Mouse (Mus musculus) gastrocnemius, postnatal 25 days (tissue): ENCODE data around the gene Aldh8a1. TPM values are rescaled to one million over a fixed set of nuclear protein-coding genes. Genes with fewer than 3 reads are reported as not detected.

Experiments used
- DNase-seq: peaks from one replicate; pipeline ENCODE4 v3.0.0; 2022
- long read RNA-seq, 2 experiments: library from polyadenylated mRNA; stranded (forward); transcript quantifications; one replicate each; pipeline ENCODE4 v2.0.0; 2021
- total RNA-seq, 2 experiments: library from RNA; stranded (reverse); gene quantifications; 1 replicate in 1 of 2; 2 replicates in 1 of 2; pipeline ENCODE4 v1.2.3; 2021

Gene Aldh8a1
- total RNA-seq: not detected
- long read RNA-seq, experiment 1: 0 reads
- long read RNA-seq, experiment 2: 0 reads

DNA sequence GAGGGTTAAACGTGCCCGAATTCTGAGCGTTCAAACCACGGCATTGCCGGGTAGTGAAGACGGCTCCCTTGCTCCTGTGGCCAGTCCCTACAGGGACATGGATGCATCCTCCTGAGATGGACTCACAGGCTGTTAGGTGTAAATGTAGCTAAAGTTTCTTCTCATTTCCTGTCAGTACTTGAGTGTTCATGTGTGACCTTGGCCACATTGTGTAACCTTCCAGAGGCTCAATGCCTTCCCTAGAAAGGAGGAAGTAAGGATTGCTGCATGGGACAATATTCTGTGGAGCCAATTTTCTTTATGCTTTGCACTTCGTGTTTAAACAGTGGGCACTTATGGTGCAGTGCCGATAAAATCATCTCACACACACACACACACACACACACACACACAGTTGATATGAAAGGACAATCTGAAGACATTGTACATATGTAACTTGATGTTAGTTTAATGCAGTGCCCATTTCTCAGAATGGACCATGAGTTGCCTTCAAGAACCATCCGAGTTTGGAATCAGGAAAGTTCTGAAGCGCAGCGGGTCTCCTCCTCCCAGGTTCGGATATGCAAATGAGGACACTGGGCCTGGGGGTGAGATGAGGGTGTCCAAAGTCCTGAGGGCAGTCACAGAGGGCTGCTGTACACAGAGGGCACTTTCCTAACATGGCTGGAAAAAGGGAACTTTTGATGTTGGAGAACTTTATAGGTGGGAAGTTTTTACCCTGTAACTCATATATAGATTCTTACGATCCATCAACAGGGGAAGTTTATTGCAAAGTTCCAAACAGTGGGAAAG, at the start of gene Aldh8a1:
Aldh8a1 (plus strand) TSS at position 610 of the 792 bp plus-strand sequence.
- no peak for DNase-seq

DNA sequence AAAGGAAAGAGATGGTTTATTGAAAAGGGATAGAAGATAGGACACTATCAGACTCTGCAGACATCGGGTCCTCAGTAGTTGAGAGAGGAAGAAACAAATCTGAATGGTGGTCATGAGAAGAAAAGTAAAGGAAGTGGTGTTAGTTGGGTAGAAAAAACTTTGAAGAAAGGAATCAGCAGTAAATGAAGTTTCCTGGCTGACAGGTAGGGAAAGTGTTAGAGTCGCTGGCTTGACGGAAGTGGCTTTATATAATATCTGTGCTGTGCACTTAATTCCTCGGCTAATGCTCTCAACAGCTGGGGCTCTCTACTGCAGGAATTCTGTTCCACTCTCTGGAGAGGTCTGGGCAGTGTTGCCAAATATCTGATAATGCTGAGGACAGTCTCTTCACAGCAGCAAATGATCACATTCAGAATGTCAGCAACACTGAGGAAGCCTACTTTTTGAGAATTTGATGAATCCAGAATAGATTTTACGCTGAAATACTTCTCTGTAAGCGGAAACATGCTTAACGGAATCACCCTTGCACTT, 49.4 kb upstream of the Aldh8a1 start:
- DNase-seq: no peak

DNA sequence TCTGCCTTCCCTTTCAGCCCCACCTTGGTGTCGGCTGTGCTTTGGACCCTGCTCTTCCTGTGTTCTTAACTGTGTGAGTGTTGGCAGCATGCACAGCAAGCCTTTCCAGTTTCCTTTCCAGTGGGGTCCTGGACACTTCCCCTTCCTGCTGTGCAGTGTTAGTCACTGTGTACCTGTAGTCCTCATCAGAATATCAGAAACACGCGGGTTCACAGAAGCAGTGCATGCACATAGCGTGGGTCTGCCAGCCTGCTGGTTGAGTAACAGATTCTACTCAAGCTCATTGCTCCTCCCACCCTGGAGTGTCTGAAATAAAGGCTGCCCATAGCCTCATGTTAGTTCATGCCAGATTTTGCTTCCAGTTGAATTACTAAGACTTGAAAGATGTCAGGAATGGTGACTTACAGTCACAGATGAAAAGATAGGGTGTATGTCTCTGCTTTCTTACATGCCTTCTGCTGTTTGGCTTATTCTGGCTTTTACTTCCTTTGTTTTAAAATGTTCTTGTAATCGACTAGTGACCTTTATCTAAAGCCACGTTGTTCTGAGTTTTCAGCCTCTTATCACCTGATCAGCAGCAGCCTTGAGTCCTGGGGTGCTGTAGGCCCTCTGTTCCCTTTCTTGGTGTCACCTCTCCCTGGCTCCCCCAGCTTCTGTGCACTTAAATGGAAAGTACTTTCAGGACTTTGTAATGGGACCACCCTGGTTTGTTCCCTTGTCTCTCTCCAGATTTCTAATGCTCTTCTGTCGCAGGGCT, 42.6 kb upstream of the Aldh8a1 start:
- no peak for DNase-seq

DNA sequence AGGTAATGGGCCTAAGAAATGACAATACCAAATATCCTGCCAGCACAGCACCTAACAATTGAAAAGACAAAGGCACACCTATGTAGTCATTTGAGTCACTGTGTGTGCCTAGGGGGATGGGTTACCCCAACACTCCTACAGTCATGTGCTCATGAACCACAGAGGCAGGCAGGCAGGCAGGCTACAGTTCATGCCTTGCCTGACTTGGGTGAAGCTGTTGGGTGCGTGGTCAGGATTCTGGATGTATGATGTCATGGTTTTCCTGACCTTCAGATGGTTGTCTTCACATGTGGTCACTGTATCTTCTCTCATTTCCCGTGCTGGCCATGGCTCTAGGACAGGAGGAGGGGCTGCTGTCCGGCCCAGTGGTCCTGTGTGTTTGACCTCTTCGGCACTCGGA, 41.6 kb upstream of the Aldh8a1 start:
- no peak for DNase-seq

GRCm38 (mm10) chr10:21337191-21337590, 39.9 kb upstream of the Aldh8a1 start:
- no peak for DNase-seq

DNA sequence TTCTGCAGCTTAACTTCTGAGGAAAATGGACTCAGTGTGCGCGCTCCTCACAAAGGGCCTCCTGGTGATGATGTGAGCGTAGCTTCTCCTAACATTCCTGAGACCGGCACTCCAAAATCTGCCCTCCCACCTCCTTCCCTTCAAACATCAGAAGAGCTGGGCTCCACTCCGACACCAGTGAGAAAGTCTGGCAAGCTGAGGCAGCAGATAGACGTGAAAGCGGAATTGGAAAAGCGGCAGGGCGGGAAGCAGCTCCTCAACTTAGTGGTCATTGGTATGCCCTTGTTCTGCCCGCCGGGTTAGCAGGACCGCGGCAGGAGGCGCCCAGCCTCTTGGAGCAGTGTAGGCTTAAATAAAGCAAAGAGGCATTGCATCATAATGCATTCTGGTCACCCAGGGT, 35.4 kb upstream of the Aldh8a1 start:
- DNase-seq: no peak

GRCm38 (mm10) chr10:21342331-21343005, 34.6 kb upstream of the Aldh8a1 start:
- no peak for DNase-seq

GRCm38 (mm10) chr10:21347332-21347731, 29.8 kb upstream of the Aldh8a1 start:
- no peak for DNase-seq

DNA sequence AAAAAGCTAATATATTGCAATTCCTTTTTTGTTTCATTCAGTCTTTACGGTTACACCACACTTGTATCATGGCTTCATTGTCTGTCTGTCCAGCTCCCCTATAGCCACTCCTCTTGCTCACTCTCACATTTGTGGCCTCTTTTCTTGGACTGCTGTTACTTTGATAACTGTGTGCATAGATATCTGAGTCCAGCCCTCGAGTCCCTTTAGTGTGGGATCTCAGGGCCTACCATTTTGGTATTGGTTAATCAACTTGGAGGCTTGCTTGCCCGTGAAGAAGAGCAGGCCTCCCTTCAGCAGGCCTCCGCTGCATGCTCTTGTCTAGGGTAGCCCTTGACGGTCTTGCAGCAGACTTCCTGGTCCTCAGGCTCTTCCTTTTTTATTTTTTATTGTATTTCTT, 27.6 kb upstream of the Aldh8a1 start:
- DNase-seq: no peak

- no peak for DNase-seq
Measured at GRCm38 (mm10) chr10:21349946-21350345, 27.1 kb upstream of the Aldh8a1 start.

- DNase-seq: no peak
Measured at GRCm38 (mm10) chr10:21350531-21351515, 26.3 kb upstream of the Aldh8a1 start.

DNA sequence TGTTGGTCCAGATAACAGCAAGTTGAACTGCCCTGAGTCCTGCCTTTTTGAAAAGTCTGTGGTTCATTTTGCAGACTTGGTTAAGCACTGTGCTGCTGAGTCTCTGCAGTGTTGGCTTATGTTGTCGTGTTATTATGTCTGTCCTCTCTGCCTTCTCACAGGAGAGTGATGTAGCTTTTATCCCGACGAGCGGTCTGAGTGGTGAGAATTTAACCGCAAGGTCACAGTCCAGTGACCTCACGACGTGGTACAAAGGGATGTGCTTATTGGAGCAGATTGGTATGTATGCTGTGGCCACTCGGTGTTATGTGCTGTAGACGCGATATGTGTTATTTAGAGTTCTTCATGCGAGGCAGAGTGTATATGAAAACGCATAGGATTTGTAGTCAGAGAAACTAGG, 25.3 kb upstream of the Aldh8a1 start:
- no peak for DNase-seq

- DNase-seq: no peak
Measured at GRCm38 (mm10) chr10:21353890-21354289, 23.2 kb upstream of the Aldh8a1 start.

GRCm38 (mm10) chr10:21354506-21354905, 22.6 kb upstream of the Aldh8a1 start:
- DNase-seq: no peak

GRCm38 (mm10) chr10:21357986-21358385, 19.1 kb upstream of the Aldh8a1 start:
- DNase-seq: no peak

DNA sequence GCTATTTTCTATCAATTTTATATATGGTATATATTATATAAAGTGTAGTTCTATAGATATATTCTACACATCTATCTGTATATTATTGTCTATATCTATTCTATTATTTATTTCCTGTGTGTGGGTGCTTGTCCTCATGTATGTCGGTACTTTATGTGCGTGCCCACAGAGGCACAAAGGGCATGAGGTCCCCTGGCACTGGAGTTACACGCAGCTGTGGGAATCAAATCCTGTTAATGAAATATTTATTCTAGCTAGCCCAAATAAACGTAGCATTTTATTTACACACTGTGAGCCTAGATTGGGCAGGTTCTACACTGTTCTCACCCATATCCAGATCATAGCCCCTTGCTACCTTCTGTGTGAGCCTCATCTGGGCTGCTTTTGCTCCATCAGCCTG, 18.0 kb upstream of the Aldh8a1 start:
- DNase-seq: no peak

- DNase-seq: peak; percentile 32
Measured at GRCm38 (mm10) chr10:21361871-21362270, 15.2 kb upstream of the Aldh8a1 start.

DNA sequence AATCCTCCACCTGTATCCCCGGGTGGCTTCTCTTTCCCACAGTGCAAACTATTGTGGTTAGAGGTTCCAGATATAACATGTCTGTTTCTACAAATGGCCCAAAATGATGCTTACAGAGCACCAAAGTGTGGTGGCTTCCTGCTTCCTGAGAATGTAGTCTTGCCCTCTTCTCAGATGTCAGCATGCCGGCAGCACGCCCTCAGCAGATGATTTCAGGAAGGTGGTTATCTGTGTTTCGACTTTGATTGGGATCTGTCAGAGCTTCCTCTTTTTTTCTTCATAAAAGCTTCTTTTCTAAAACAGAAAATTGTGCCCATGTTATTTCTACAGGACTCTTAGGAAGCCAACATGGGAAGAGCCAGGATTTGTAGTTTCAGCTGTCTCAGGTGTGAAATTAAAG, 13.8 kb upstream of the Aldh8a1 start:
- DNase-seq: no peak

GRCm38 (mm10) chr10:21364946-21365345, 12.1 kb upstream of the Aldh8a1 start:
- no peak for DNase-seq

- DNase-seq: no peak
Measured at GRCm38 (mm10) chr10:21365897-21366296, 11.2 kb upstream of the Aldh8a1 start.

DNA sequence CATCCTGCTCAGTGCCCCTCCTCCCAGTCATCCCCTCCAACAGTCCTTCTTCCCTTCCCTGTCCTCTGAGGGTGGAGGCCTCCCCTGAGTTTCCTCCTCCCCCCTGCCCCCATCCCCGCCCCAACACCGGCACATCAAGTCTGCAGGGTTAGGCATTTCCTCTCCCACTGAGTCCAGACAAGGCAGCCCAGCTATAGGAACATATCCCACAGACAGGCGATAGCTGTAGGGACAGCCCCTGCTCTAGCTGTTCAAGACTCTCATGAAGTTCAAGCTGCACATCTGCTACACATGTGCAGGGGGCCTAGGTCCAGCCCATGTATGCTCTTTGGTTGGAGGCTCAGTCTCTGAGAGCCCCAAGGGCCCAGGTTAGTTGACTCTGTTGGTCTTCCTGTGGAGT, 10.6 kb upstream of the Aldh8a1 start:
- no peak for DNase-seq
